Mouse (Mus musculus) MEL (cell line): ENCODE data around the gene Pcif1. TPM values are rescaled to one million over a fixed set of nuclear protein-coding genes. Genes with fewer than 3 reads are reported as not detected.

Experiments
- DNase-seq: peaks from one replicate; pipeline ENCODE4 v3.0.0; 2011; ENCODE audit warnings: low read depth, low spot score
- H3K27ac ChIP-seq: 2 replicates; pipeline ENCODE4 v1.5.1; 2012; ENCODE audit warnings: low read depth, mild to moderate bottlenecking, control low read depth, low read length, moderate library complexity; ENCODE audit not compliant: control insufficient read depth
- H3K27me3 ChIP-seq, 2 experiments: fragments of 150-350 bp in 1 of 2; sonication (generic) in 1 of 2; 2 replicates each; pipeline ENCODE4 v1.6.1; 2012; ENCODE audit warnings: low read length in 2 of 2, mild to moderate bottlenecking in 2 of 2, improper control_type of control experiment in 1 of 2, moderate library complexity in 1 of 2; ENCODE audit not compliant: insufficient read depth in 2 of 2, control insufficient read depth in 1 of 2
- H3K36me3 ChIP-seq, 2 experiments: 2 replicates each; pipeline ENCODE4 v1.6.1; 2012 to 2014; ENCODE audit warnings: low read length in 2 of 2, improper control_type of control experiment in 1 of 2, inconsistent platforms in 1 of 2, mild to moderate bottlenecking in 1 of 2; ENCODE audit not compliant: insufficient read depth in 2 of 2, control insufficient read depth in 1 of 2
- H3K4me1 ChIP-seq, 2 experiments: fragments of 150-350 bp in 1 of 2; sonication (generic) in 1 of 2; 2 replicates each; pipeline ENCODE4 v1.6.1; 2012; ENCODE audit warnings: low read length in 2 of 2, improper control_type of control experiment in 1 of 2, mild to moderate bottlenecking in 1 of 2; ENCODE audit not compliant: insufficient read depth in 2 of 2, control insufficient read depth in 1 of 2
- H3K4me3 ChIP-seq, 2 experiments: fragments of 150-350 bp in 1 of 2; sonication (generic) in 1 of 2; 2 replicates each; pipeline ENCODE4 v1.5.1; 2012; ENCODE audit warnings: low read depth in 2 of 2, low read length in 2 of 2, mild to moderate bottlenecking in 2 of 2, moderate library complexity in 2 of 2, control low read depth in 1 of 2, improper control_type of control experiment in 1 of 2; ENCODE audit not compliant: control insufficient read depth in 1 of 2, insufficient read depth in 1 of 2
- H3K79me2 ChIP-seq: 2 replicates; pipeline ENCODE4 v1.6.1; 2012; ENCODE audit warnings: mild to moderate bottlenecking, low read length, moderate library complexity; ENCODE audit not compliant: control insufficient read depth, poor library complexity, insufficient read depth
- H3K9ac ChIP-seq: 2 replicates; pipeline ENCODE4 v1.6.1; 2012; ENCODE audit warnings: low read depth, mild to moderate bottlenecking, control low read depth, low read length, moderate library complexity; ENCODE audit not compliant: control insufficient read depth, poor library complexity, severe bottlenecking
- H3K9me3 ChIP-seq: fragments of 150-350 bp; sonication (generic); replicated peaks from 2 replicates; pipeline ENCODE4 v1.6.1; 2012; ENCODE audit warnings: mild to moderate bottlenecking, low read length, improper control_type of control experiment, moderate library complexity; ENCODE audit not compliant: insufficient read depth
- BHLHE40 ChIP-seq: IDR thresholded peaks from 2 replicates; pipeline ENCODE4 v1.6.1; 2012; ENCODE audit warnings: low read depth, mild to moderate bottlenecking, inconsistent platforms, low read length, improper control_type of control experiment, borderline replicate concordance
- CTCF ChIP-seq, 3 experiments: IDR thresholded peaks in 2 of 3; conservative IDR thresholded peaks in 1 of 3; 2 replicates each; pipeline ENCODE4 v1.5.1; 2011 to 2012; ENCODE audit warnings: low read length in 3 of 3, low read depth in 2 of 3, mild to moderate bottlenecking in 2 of 3, improper control_type of control experiment in 1 of 3, inconsistent platforms in 1 of 3, mixed read lengths in 1 of 3, moderate library complexity in 1 of 3; ENCODE audit not compliant: control insufficient read depth in 1 of 3, insufficient read depth in 1 of 3, poor library complexity in 1 of 3, severe bottlenecking in 1 of 3
- E2F4 ChIP-seq: IDR thresholded peaks from 2 replicates; pipeline ENCODE4 v1.6.1; 2011; ENCODE audit warnings: low read depth, low read length, improper control_type of control experiment, borderline replicate concordance
- ELF1 ChIP-seq: IDR thresholded peaks from 2 replicates; pipeline ENCODE4 v1.6.1; 2014; ENCODE audit warnings: low read depth, mild to moderate bottlenecking, inconsistent platforms, low read length, improper control_type of control experiment, moderate library complexity
- EP300 ChIP-seq, 2 experiments: IDR thresholded peaks; 2 replicates each; pipeline ENCODE4 v1.6.1; 2011; ENCODE audit warnings: improper control_type of control experiment in 2 of 2, low read length in 2 of 2, low read depth in 1 of 2, mild to moderate bottlenecking in 1 of 2
- ETS1 ChIP-seq: IDR thresholded peaks from 2 replicates; pipeline ENCODE4 v1.6.1; 2012; ENCODE audit warnings: low read depth, mild to moderate bottlenecking, inconsistent platforms, low read length, improper control_type of control experiment, moderate library complexity
- HCFC1 ChIP-seq: IDR thresholded peaks from 2 replicates; pipeline ENCODE4 v1.6.1; 2012; ENCODE audit warnings: low read depth, mild to moderate bottlenecking, inconsistent platforms, low read length, improper control_type of control experiment, moderate library complexity
- MAZ ChIP-seq: IDR thresholded peaks from 2 replicates; pipeline ENCODE4 v1.6.1; 2012; ENCODE audit warnings: low read depth, mild to moderate bottlenecking, inconsistent platforms, low read length, improper control_type of control experiment
- MXI1 ChIP-seq: IDR thresholded peaks from 2 replicates; pipeline ENCODE4 v1.6.1; 2011; ENCODE audit warnings: mild to moderate bottlenecking, low read depth, low read length, improper control_type of control experiment
- MYC ChIP-seq: IDR thresholded peaks from 2 replicates; pipeline ENCODE4 v1.6.1; 2011; ENCODE audit warnings: low read depth, mild to moderate bottlenecking, low read length, improper control_type of control experiment, moderate library complexity
- POLR2A ChIP-seq, 2 experiments: IDR thresholded peaks; 2 replicates each; pipeline ENCODE4 v1.6.1; 2011 to 2012; ENCODE audit warnings: low read length in 2 of 2, mild to moderate bottlenecking in 2 of 2, control low read depth in 1 of 2, improper control_type of control experiment in 1 of 2, low read depth in 1 of 2, moderate library complexity in 1 of 2; ENCODE audit not compliant: control insufficient read depth in 1 of 2, insufficient read depth in 1 of 2, poor library complexity in 1 of 2
- POLR2AphosphoS2 ChIP-seq: IDR thresholded peaks from 2 replicates; pipeline ENCODE4 v1.6.1; 2011; ENCODE audit warnings: low read length, improper control_type of control experiment
- RCOR1 ChIP-seq: IDR thresholded peaks from 2 replicates; pipeline ENCODE4 v1.6.1; 2012; ENCODE audit warnings: low read depth, mild to moderate bottlenecking, inconsistent platforms, low read length, improper control_type of control experiment
- SMC3 ChIP-seq: IDR thresholded peaks from 2 replicates; pipeline ENCODE4 v1.6.1; 2011; ENCODE audit warnings: low read depth, low read length, improper control_type of control experiment
- TBP ChIP-seq: IDR thresholded peaks from 2 replicates; pipeline ENCODE4 v1.8.0; 2011; ENCODE audit warnings: low read depth, low read length, improper control_type of control experiment
- UBTF ChIP-seq: IDR thresholded peaks from 2 replicates; pipeline ENCODE4 v1.6.1; 2012; ENCODE audit warnings: low read depth, mild to moderate bottlenecking, inconsistent platforms, low read length, improper control_type of control experiment, moderate library complexity, borderline replicate concordance; ENCODE audit not compliant: insufficient read depth
- USF2 ChIP-seq, 2 experiments: IDR thresholded peaks; 2 replicates each; pipeline ENCODE4 v1.6.1; 2011 to 2012; ENCODE audit warnings: improper control_type of control experiment in 2 of 2, low read length in 2 of 2, borderline replicate concordance in 1 of 2, inconsistent platforms in 1 of 2, low read depth in 1 of 2, mild to moderate bottlenecking in 1 of 2; ENCODE audit not compliant: insufficient read depth in 1 of 2
- ZC3H11A ChIP-seq: IDR thresholded peaks from 2 replicates; pipeline ENCODE4 v1.6.1; 2012; ENCODE audit warnings: low read depth, mild to moderate bottlenecking, inconsistent platforms, low read length, improper control_type of control experiment
- ZNF384 ChIP-seq: IDR thresholded peaks from 2 replicates; pipeline ENCODE4 v1.6.1; 2012; ENCODE audit warnings: low read depth, mild to moderate bottlenecking, inconsistent platforms, low read length, improper control_type of control experiment
- polyA plus RNA-seq, 2 experiments: library from polyadenylated mRNA; stranded (reverse) in 1 of 2; unstranded in 1 of 2; fragments of >175 nt in 1 of 2; fragments of >200 nt in 1 of 2; gene quantifications; 2 replicates each; pipeline versions ENCODE4 v1.2.1 to v1.2.4; 2012; ENCODE audit warnings: low replicate concordance in 2 of 2, low read depth in 1 of 2; ENCODE audit not compliant: insufficient read length in 2 of 2, insufficient read depth in 1 of 2, missing spikeins in 1 of 2
- total RNA-seq: library from RNA; depleted of rRNA; stranded (reverse); fragments of 300-350 nt; gene quantifications from 2 replicates; pipeline ENCODE4 v1.2.3, GENCODE M21; 2012

Gene Pcif1
- total and polyA plus RNA-seq, 3 experiments: 46.8 to 118 TPM; not detected in 1

GRCm38 (mm10) chr2:164898008-164898407, 18.9 kb downstream of the Pcif1 start:
- DNase-seq: no peak
- peaks cover 0 to 5% of the 10 kb centered on the region in 2 experiments; a peak in 1 of 4 replicates for H3K36me3 ChIP-seq
- H3K9me3 ChIP-seq: no peaks in the 10 kb centered on the region
- no peaks in the 10 kb centered on the region for H3K27me3 ChIP-seq
- no peak overlapping the region for H3K27ac ChIP-seq
- TF ChIP-seq ZC3H11A (no peak), MYC (no peak), MXI1 (no peak), ZNF384 (no peak), CTCF (IDR thresholded peaks at IDR 0.05 in 2 of 3, conservative IDR thresholded peaks at IDR 0.05 in 1 of 3; ENCODE audit: control insufficient read depth in 1 of 3, insufficient read depth in 1 of 3, low read depth in 2 of 3, low read length in 3 of 3, poor library complexity in 1 of 3, severe bottlenecking in 1 of 3) (no peak), MAZ (no peak), POLR2A (IDR thresholded peaks at IDR 0.05; ENCODE audit: control insufficient read depth in 1 of 2, insufficient read depth in 1 of 2, low read depth in 1 of 2, low read length in 2 of 2, poor library complexity in 1 of 2) (no peak), ELF1 (no peak)
- H3K4me1 ChIP-seq: no peaks in the 10 kb centered on the region
- H3K9ac ChIP-seq: no peak overlapping the region
- H3K79me2 ChIP-seq: no peaks in the 10 kb centered on the region
- H3K4me3 ChIP-seq: no peak overlapping the region

DNA sequence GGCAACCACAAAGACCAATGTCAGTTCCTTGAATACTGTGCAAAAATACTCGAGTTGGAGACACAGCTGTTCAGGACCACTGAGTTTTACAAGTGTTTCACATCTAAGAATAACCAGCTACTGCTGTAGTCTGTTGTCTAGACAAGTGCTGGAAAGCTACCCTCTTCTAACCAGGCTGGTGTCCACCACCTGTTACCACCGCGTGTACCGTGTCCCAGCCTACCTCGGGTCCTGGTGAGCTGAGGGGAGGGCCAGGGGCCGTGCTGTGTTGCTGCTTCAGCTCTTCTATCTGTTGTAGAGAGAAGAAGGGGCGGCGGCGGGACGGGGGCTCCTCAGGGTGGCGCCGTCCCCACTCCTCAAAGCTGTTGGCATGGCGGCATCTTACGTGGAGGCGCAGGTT, 19.9 kb downstream of the Pcif1 start:
- no peak overlapping the region for H3K27ac ChIP-seq
- H3K4me3 ChIP-seq: no peak overlapping the region
- H3K9me3 ChIP-seq: no peaks in the 10 kb centered on the region
- H3K9ac ChIP-seq: no peak overlapping the region
- TF ChIP-seq USF2 (IDR thresholded peaks at IDR 0.05; ENCODE audit: borderline replicate concordance in 1 of 2, insufficient read depth in 1 of 2, low read depth in 1 of 2, low read length in 2 of 2) (no peak), HCFC1 (no peak), BHLHE40 (no peak), E2F4 (no peak), POLR2AphosphoS2 (no peak)
- DNase-seq: no peak
- H3K79me2 ChIP-seq: no peaks in the 10 kb centered on the region
- H3K4me1 ChIP-seq: no peaks in the 10 kb centered on the region
- H3K36me3 ChIP-seq: peaks cover 0 to 5% of the 10 kb centered on the region in 2 experiments; a peak in 1 of 4 replicates
- H3K27me3 ChIP-seq: no peaks in the 10 kb centered on the region

- Histone ChIP-seq H3K27ac (no peak overlapping the region), H3K4me3 (no peak overlapping the region), H3K36me3 (peaks cover 0 to 5% of the 10 kb centered on the region in 2 experiments; a peak in 1 of 4 replicates), H3K27me3 (no peaks in the 10 kb centered on the region), H3K9ac (no peak overlapping the region), H3K79me2 (no peaks in the 10 kb centered on the region), H3K9me3 (no peaks in the 10 kb centered on the region), H3K4me1 (no peaks in the 10 kb centered on the region)
- TF ChIP-seq USF2 (IDR thresholded peaks at IDR 0.05; ENCODE audit: borderline replicate concordance in 1 of 2, insufficient read depth in 1 of 2, low read depth in 1 of 2, low read length in 2 of 2) (no peak), UBTF (no peak), SMC3 (no peak), ETS1 (no peak), EP300 (IDR thresholded peaks at IDR 0.05; ENCODE audit: low read depth in 1 of 2, low read length in 2 of 2) (no peak), TBP (no peak), RCOR1 (no peak)
- DNase-seq: no peak
Observed at GRCm38 (mm10) chr2:164899723-164900459, 20.8 kb downstream of the Pcif1 start.
